Mouse (Mus musculus): Measurements from ENCODE around the gene Fabp2. TPM values are rescaled to one million over a fixed set of nuclear protein-coding genes. Genes with fewer than 3 reads are reported as not detected.

Fabp2 gene
- not detected for total RNA-seq (2021)

DNA sequence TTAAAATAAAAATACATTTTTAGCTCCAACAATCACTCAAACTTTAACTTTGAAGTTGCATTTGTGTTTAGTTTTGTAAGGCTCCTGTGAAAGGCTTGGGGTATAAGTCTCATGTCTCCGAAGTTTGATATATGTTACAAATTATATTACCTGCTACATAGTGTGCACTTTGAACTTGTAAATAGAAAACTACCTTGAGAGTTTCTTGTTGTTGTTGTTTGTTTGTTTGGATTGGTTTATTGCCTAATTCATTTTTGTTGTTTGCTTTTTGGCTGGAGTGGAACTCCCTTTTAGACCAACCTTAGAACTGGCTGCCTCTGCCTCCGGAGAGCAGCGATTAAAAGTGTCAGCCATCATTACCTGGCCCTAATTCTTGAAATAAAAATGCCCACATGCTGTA lies at the start of gene Fabp2:
Fabp2 (plus strand) TSS at position 301 of the 400 bp plus-strand sequence.
- intact Hi-C loops (cut with DNase I), result no loop called here
- no peak for DNase-seq (ENCODE audit: low spot score in 2 of 2)

DNA sequence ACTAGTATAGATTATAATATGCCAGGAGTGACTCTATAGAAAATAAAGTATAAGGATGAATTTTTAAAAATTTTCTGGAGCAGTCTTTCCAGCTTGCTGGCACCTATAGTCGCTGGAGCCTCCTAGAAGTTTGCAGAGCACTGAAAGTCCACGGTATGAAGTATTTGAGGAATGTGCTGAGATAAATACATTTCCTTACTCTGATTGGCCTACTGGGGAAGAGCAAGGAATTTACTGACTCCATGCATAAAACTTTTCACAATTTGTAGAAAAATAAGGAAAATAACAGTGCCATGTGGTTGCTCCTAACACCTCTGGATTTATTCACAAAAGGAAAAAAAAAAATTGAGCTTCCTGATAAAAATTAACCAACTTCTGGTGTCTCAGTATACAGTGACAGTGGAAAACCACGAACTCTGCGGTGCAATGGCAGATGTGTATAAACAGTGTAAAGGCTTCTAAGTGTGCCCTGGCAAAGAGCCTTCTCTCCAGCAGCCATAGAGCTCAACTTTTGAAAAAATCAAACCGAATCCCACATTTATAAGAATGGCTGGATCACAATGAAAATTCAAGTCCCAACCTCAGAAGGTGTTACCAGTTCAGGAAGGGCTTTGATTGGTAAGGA lies 46.4 kb upstream of the Fabp2 start:
- DNase-seq (ENCODE audit: low spot score in 2 of 2), result no peak
- intact Hi-C loops (cut with DNase I), result no loop called here

DNA sequence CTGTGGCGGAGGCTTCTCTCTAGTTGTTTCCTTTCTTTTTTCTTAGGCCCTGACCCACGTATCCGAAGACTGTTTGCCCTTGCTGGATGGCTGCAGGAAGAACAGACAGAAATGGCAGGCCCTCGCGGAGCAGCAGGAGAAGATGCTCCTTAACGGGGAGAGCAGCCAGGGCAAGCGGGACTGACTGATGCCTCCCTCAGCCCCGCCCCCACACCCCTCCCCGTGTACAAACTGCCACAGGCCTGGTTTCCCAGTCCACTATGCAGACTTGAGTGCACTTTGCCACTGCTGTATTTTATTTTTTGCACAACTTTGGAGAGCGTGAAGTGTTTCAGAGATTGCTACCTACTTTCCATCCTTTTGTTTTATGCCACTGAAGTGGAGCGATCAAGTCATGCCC lies 39.7 kb upstream of the Fabp2 start:
- intact Hi-C loops (cut with DNase I), result loop anchor here (5.0 kb wide), 1 partner anchor 307 kb away; no protein-coding TSS in a partner anchor
- DNase-seq (ENCODE audit: low spot score in 2 of 2), result no peak

DNA sequence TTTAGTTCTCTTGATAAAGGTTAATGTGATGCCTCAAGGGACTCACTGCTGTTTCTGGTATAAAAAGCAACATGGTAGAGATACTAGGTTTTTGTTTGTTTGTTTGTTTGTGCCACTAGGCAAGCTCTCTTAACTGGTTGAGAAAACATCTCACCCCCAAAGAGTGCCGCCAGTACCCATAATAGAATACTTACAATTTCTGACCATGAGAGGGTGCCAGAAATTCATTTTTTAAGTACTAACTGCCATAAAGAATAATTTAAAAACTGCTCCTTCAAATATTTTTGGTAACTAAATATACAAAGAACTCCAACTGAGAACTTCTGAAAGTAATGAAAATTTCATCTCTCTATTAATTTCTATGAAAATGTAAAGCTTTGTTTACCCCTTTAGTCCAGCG lies 35.0 kb upstream of the Fabp2 start:
- intact Hi-C loops (cut with DNase I), result loop anchor here (5.0 kb wide), 1 partner anchor 302 kb away; no protein-coding TSS in a partner anchor
- no peak for DNase-seq (ENCODE audit: low spot score in 2 of 2)

DNA sequence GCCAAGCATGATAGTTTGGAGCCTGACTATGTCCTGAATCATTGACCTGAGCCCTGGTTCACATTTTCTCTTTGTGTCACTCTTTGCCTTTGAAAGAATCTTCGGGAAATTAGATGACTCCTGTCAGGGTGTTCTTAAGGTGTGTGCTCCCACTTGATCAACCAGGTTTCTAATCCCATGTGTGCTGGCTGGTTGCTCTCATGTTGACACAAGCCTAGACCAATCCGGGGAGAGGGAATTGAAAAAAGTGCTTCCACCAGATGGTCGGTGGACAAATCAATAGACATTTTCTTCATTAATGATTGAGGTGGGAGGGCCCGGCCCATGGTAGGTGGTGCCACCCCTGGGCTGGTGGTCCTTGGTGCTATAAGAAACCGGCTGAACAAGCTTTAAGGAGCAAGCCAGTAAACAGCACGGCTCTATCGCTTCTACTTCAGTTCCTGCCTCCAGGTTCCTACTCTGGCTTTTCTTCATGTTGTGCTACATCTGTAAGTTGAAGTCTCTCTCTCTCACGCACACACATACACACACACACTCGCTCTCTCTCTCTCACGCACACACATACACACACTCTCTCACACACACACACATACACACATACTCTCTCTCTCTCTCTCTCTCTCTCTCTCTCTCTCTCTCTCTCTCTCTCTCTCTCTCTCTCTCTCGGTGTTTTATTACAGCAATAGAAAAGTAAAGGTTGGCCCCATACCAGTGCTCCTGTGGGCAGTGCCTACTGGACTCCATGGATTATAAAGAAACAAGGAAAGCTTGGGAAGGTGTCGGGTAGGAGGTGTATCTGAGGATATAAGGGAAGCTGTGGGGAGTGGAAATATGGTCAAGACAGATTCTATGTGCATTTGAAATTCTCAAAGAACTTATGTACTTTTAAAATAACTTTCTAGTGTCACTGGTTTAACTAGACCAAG lies 34.0 kb upstream of the Fabp2 start:
- DNase-seq (ENCODE audit: low spot score in 2 of 2), result peak in 1 of 2 experiments; percentile 6
- intact Hi-C loops (cut with DNase I), result no loop called here

DNA sequence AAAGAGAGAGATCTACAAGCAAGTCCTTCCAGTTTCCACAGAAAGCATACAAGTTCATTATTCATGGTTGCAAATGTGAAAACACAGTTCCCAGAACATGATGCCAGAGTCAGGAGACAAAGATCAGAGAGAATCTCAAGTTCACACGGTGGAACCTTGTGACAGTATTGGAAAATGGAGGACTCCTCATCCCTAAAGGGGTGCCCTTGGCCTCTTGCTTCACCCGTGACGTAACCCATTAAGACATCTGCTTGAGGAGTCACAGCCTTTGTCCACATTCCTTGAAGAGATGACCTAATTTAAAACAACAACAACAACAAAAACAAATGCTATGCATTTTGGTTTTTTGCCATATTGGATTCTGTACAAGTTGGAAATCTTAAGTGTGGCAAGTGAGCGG lies 29.8 kb upstream of the Fabp2 start:
- intact Hi-C loops (cut with DNase I), result no loop called here
- no peak for DNase-seq (ENCODE audit: low spot score in 2 of 2)

DNA sequence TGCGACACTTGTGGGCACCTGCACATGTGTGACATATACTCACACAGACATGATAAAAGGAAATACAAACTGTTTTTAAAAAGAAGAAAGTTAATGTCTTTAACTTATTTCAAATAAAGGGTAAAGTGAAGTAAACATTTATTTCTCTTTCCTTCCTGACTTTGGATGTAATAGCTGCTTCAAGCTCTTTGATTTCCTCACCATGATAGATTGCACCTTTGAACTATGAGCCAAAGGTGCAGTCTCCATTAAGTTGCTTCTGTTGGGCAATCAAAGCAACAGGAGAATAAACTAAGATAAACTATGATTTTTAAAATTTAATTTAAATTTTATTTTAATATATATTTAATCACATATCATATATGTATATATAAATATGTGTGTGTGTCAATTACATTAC lies 26.6 kb upstream of the Fabp2 start:
- DNase-seq (ENCODE audit: low spot score in 2 of 2), result no peak
- intact Hi-C loops (cut with DNase I), result no loop called here

DNA sequence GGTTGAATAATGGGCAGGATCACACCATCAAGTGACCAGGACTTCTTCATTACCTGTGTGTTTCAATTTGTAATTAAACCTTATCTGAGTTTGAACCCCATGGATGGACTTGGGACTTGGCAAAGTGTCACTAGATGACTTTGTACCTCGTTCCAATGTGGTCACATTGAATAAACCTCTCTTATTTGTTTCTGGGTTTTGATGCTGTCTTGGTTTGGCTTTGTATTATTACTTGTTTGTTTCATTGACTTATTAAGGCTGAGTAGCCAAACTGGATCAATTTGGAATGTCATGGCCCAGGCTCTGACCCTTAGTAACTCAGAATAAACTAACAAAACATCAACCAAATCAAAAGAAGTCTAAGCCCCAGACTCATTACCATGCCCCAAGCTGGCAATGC lies 23.3 kb upstream of the Fabp2 start:
- intact Hi-C loops (cut with DNase I), result no loop called here
- no peak for DNase-seq (ENCODE audit: low spot score in 2 of 2)

DNA sequence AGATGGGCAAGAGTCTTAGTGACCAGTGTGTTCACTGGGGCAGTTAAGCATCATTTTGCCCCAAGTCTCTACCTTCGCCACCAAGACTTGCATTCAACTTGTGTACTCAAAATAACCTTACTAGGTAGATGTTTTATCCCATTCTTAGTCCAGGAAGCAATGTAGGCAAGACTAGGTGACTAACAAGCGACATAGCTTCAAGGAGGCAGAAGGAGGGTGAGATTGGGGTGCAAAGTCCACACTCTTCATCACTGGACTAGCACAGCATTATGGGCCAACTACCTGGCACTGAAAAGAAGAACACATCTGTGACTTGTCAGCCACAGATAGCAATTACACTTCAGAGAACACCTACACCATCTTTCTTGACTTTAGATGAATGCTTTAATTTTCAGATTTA lies 18.0 kb upstream of the Fabp2 start:
- intact Hi-C loops (cut with DNase I), result no loop called here
- DNase-seq (ENCODE audit: low spot score in 2 of 2), result no peak

DNA sequence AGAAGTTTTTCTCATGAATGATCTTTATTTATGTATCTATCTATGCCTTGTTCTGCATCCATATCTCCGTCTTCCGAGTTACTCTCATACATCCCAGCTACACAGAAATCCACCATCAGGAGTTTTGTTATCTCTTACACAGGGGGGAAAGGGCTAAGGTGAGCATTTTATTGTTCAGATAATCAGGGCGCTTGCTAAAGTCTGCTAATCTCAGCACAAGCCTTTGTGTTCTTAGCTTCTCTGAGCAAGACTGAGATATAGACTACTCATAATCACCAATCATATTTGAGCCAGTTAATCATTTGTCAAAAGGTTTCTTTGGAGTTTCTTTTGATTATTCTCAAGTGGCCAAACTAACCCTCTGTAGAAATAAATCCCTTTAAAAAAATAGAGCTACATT lies 17.3 kb upstream of the Fabp2 start:
- intact Hi-C loops (cut with DNase I), result no loop called here
- DNase-seq (ENCODE audit: low spot score in 2 of 2), result no peak

DNA sequence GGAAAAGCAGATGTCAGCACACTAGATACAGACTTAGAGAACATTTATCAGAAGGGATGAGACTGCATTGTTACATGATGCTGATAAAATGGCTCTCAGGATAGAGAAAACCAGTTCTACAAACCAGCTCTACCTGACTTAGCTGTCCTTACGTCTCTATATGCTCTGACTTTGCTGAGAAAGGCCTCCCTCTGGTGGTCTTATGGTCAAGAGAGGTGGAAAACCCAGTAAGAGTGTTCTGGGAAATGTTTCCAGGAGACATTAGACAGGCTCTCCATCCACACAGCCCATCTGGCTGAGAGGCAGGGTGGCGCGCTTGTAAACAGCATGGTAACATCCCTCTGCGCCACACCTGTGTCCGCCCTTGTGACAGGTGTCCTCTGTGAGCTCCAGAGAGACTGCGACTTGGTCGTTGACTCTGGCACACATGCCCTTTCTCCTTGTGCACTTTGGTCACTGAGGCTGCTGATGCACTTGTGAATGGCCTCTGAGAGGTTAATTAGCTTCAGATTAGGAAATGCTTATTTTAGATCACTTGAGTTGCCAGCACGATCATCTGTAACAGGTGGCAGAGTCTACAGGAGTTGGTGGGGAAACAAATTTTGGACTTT lies 16.1 kb upstream of the Fabp2 start:
- intact Hi-C loops (cut with DNase I), result no loop called here
- no peak for DNase-seq (ENCODE audit: low spot score in 2 of 2)

DNA sequence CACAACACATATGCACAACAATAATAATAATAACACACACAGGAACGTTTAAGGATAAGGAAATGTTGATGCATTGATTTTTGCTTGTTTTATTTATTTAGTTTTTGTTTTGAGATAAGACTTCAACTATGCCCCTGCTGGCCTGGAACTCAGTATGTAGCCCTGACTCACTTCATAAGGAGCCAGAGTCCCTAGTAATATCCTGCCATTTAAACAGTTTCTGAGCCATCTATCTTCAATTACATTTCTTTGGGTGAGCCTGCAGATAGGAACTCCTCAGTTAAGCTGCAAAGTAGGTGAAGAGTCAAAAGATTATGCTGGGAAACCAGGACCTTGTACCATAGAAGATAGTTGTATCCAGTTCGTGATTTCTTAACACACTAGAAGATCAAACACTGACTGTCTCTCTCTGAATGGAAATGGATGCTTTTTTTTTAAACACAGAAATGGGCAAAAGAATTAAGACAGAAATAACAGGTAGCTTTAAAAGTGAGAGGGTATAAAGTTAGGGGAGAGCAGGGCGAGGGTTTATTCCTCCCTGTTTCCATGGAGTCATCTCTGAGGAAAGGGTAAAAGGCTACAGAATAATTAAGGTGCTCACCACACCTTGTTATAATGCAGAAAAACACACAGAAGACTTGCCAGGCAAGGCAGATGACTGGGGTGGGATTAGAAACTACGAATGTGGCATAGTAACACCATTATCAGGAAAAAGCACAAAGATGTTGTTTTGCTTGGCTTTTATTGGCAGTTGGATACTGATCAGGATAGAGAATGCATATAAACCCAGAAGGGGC lies 7.2 kb upstream of the Fabp2 start:
- intact Hi-C loops (cut with DNase I), result no loop called here
- no peak for DNase-seq (ENCODE audit: low spot score in 2 of 2)

DNA sequence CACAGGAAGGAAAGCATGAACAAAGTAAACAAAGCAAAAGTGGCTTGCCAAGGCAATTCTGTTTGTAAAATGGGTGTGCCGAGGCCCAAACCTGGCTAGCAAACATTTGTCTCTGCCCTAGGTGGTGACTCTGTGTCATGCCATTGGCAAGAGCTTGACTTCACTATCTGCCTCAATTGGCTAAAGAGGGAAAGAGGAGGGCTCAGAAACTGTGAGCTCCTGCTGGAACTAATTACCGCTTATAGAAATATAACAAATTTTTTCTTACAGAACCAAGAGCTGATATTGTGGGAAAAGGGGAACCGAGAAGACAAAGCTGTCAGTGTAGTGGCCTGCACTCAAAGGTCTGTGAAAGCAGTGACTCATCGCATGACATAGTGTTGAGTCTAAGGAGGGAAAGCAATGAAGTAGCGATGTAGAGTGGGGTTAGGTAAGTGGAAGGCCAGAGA lies 6.5 kb upstream of the Fabp2 start:
- intact Hi-C loops (cut with DNase I), result no loop called here
- no peak for DNase-seq (ENCODE audit: low spot score in 2 of 2)

DNA sequence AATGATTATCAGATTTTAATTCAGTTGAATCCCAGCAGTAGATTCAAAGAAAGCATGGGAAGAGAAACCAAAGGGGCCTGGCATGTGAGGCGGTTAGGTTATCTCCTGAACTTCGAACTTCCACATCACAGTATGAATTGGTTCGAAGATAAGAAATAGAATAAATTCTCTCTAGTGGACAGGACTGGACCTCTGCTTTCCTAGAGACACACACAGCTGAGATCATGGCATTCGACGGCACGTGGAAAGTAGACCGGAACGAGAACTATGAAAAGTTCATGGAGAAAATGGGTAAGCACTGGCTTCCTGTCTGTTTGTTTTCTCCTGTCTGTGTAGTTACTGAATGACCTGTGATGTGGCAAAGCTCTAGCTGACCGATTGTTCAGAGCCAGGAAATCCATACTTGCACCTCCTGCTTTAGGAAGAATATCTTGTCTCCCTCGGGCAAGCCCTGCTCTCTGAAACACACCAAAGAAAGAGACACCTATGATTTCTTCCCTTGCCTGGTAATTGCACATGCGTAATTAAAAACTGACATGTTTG lies 388 bp downstream of the Fabp2 start:
- no peak for DNase-seq (ENCODE audit: low spot score in 2 of 2)
- intact Hi-C loops (cut with DNase I), result no loop called here

DNA sequence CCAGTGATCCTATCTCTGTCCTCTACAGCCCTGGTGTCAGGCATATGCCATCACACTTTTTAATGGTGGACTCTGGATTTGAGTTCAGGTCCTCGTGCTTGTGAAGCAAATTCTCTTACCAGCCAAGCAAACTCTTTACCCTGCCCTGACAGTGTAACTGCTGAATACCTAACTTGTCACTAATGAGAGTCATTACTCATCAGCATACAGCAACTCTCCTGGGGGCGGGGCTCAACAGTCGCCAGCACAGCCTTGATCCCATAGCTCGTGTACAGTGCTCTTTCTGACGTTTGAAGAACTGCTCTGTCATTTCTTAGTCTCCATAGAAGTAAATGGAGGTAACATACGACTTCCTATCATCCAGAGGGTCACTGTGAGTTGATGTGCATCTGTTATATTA lies 3.4 kb downstream of the Fabp2 start:
- no peak for DNase-seq (ENCODE audit: low spot score in 2 of 2)
- intact Hi-C loops (cut with DNase I), result no loop called here

DNA sequence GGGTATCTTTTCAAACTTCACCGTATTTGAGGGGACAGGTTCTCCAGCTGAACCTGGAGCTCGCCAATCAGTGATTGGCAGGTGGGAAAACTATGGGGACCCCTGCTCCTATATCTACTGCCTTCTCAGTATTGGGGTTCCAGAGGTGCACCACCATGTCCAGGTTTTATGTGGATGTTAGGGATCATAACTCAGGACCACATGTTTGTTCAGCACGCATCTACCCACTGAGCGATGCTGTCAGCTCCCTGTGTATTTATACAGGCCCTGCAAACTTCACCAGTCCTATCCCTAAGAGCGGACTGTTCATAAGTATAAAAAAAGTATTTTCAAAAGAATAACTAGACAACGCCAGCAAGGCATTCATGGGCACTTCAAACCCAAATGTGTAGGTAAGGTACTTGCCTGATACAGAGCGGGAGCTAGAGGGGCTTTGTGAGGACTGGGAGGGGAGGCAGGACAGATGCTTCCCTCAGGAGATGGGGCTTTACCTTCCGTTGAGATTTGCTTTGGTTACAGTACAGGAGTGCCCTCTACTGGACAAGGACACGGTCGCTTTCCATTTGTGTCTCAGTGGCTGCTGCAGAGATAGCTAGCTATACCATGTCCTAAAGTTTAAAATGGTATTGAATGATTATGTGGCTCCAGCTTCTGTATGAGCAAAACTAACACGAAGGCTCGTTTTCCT lies 9.0 kb downstream of the Fabp2 start:
- intact Hi-C loops (cut with DNase I), result loop anchor here (2.0 to 10.0 kb wide), 3 partner anchors 117 to 599 kb away; no protein-coding TSS in a partner anchor
- peak; percentile 23 to 70 for DNase-seq (ENCODE audit: low spot score in 2 of 2)

DNA sequence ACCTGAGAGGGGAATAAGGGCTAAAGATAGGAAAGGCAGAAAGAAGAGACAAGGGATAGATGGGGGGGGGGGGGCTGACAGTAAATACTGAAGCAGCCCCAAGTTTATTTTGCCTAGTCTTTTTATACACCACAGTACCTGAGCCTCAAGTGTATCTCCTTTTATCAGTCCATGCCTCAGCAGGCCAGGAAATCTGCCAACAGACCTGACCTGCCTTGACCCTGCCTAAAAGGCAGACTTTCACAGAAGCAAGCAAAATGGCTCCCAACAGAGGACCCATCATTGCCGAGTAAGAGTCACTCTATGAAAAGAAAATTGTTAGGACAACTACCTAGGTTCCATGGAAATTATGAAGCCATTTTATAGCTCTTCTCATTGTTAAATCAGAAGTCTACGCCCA lies 13.0 kb downstream of the Fabp2 start:
- intact Hi-C loops (cut with DNase I), result loop anchor here (10.0 kb wide), 1 partner anchor 603 kb away; no protein-coding TSS in a partner anchor
- no peak for DNase-seq (ENCODE audit: low spot score in 2 of 2)

DNA sequence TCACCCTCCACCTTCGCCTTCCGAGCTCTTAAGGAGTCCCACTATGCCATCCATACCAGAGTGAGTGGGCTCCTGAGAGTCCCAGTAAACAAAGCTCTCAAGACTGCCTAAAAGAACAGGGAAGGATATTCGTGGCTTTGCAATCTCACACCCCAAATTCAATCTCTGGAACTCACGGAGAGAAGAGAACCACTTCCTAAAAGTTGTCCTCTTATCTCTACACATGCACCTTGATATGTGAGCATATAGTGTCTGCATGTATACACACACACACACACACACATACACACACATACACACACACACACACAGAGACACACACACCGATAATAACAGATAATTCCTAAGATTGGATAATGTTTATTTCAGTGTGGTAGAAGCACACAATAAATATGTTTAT lies 20.6 kb downstream of the Fabp2 start:
- no peak for DNase-seq (ENCODE audit: low spot score in 2 of 2)
- intact Hi-C loops (cut with DNase I), result no loop called here

DNA sequence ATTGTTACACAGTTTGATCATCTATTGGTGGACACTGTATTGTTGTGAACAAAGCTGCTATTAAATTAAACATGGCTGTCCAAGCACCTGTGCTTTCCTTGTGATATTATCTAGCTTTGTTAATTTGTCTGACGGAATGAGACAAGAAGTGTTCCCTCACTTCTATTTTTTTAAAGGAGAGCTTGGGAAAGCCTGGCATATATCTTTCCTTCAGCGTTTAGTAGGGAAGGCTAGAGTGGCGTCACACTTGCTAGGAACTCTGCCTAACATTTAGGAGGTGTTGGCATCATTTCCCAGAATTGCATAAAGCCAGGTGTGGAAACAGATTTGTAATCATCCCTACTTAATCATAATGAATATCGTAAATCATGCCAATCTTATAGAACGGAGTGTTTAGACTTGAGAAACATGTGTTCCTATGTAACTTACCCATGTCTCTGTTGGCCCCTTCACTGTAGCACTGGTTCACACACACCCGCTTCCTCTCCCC lies 21.4 kb downstream of the Fabp2 start:
- intact Hi-C loops (cut with DNase I), result no loop called here
- no peak for DNase-seq (ENCODE audit: low spot score in 2 of 2)

Data from left cerebral cortex, postnatal 25 days (tissue).